Mouse (Mus musculus) kidney, postnatal 0 days (tissue): Measurements from ENCODE around the gene Tlr13. TPM values are rescaled to one million over a fixed set of nuclear protein-coding genes. Genes with fewer than 3 reads are reported as not detected.

ENCODE experiments used
- ATAC-seq: fragments of 200-750 bp; cut with Nextera tagmentation; replicated peaks from 2 replicates; pipeline ENCODE4 v1.8.0; 2017; ENCODE audit warnings: low read depth, moderate number of reproducible peaks, moderate TSS enrichment, moderate library complexity; ENCODE audit not compliant: low FRiP score
- DNase-seq: peaks from one replicate; pipeline ENCODE4 v3.0.0-alpha.2; 2016; ENCODE audit warnings: low spot score
- H3K27ac ChIP-seq: fragments of 300-500 bp; sonication (generic); 2 replicates; pipeline ENCODE4 v1.5.1; 2014; ENCODE audit warnings: mild to moderate bottlenecking
- H3K27me3 ChIP-seq: fragments of 300-500 bp; sonication (generic); 2 replicates; pipeline ENCODE4 v1.6.1; 2014; ENCODE audit warnings: low read length, mixed read lengths; ENCODE audit not compliant: insufficient read depth
- H3K36me3 ChIP-seq: fragments of 300-500 bp; sonication (generic); 2 replicates; pipeline ENCODE4 v1.6.1; 2014; ENCODE audit warnings: low read length, mixed read lengths; ENCODE audit not compliant: insufficient read depth
- H3K4me1 ChIP-seq: fragments of 300-500 bp; sonication (generic); replicated peaks from 2 replicates; pipeline ENCODE4 v1.6.1; 2014; ENCODE audit warnings: antibody characterized with exemption, low read length, mixed read lengths; ENCODE audit not compliant: insufficient read depth
- H3K4me2 ChIP-seq: fragments of 300-500 bp; sonication (generic); 2 replicates; pipeline ENCODE4 v1.6.1; 2014; ENCODE audit warnings: mild to moderate bottlenecking, low read length, moderate library complexity, mixed read lengths
- H3K4me3 ChIP-seq: fragments of 300-500 bp; sonication (generic); replicated peaks from 2 replicates; pipeline ENCODE4 v1.5.1; 2014; ENCODE audit warnings: low read depth, low read length
- H3K9ac ChIP-seq: fragments of 300-500 bp; sonication (generic); 2 replicates; pipeline ENCODE4 v1.6.1; 2014; ENCODE audit warnings: low read depth, low read length
- H3K9me3 ChIP-seq: fragments of 300-500 bp; sonication (generic); replicated peaks from 2 replicates; pipeline ENCODE4 v1.6.1; 2016; ENCODE audit warnings: low read length, inconsistent platforms, mixed read lengths
- CTCF ChIP-seq: IDR thresholded peaks from 2 replicates; pipeline ENCODE4 v1.5.1; 2016; ENCODE audit warnings: antibody characterized with exemption, low read depth, mild to moderate bottlenecking, moderate library complexity
- WGBS: fragments of 180-500 bp; shearing (Covaris S2); extraction: QIAGEN DNeasy Blood & Tissue Kit; methylation state at CpG from one replicate; pipeline ENCODE4 v1.1.7; 2014; 5-methylcytosine and 5-hydroxymethylcytosine counted together
- polyA plus RNA-seq: library from polyadenylated mRNA; unstranded; fragments of >200 nt; fragmentation: Nextera tagmentation; extraction: Ambion mirVana; gene quantifications from 2 replicates; pipeline ENCODE4 v1.2.1, GENCODE M21; 2015

Gene Tlr13
- polyA plus RNA-seq, 1 experiment from 2014 or later: 0.59 TPM

- no peak for DNase-seq
- WGBS: 67% methylated on average over 9 of the region's 9 CpGs
- H3K36me3 ChIP-seq: no peaks in the 10 kb centered on the region
- no peak overlapping the region for H3K4me3 ChIP-seq
- no peak overlapping the region for H3K9ac ChIP-seq
- H3K4me2 ChIP-seq: no peak overlapping the region
- no peaks in the 10 kb centered on the region for H3K9me3 ChIP-seq
- H3K27ac ChIP-seq: no peak overlapping the region
- no peak for TF ChIP-seq CTCF
- no peaks in the 10 kb centered on the region for H3K4me1 ChIP-seq
- no peaks in the 10 kb centered on the region for H3K27me3 ChIP-seq
- no peak for ATAC-seq
Measured at GRCm38 (mm10) chrX:106176331-106176730, 33.3 kb downstream of the Tlr13 start.

DNA sequence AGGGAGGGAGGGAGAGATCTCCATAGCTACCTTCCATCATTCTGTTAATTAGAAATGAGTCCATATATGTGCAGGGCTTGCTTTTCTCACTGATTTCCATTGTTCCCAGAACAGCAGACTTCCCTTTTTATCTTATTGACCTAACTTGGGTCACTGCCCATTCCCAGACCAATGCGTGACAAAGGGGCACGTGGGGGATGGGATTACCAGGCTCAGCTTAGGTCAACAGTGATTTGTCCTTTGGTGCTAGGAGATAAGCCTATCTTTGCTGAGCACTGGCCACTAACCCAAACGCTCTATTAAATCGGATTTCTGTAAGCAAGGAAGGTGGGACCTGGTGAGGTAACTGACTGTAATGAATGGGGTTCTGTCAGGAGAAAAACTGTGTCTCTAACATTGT lies 41.3 kb downstream of the Tlr13 start:
- no peak for ATAC-seq
- H3K9me3 ChIP-seq: no peaks in the 10 kb centered on the region
- H3K4me3 ChIP-seq: no peak overlapping the region
- DNase-seq: no peak
- 54% methylated on average over 4 of the region's 4 CpGs for WGBS
- no peaks in the 10 kb centered on the region for H3K36me3 ChIP-seq
- no peak overlapping the region for H3K9ac ChIP-seq
- no peak overlapping the region for H3K27ac ChIP-seq
- no peaks in the 10 kb centered on the region; the same call in none of the 2 replicates for H3K4me1 ChIP-seq
- no peaks in the 10 kb centered on the region for H3K27me3 ChIP-seq
- no peak overlapping the region for H3K4me2 ChIP-seq
- TF ChIP-seq CTCF: no peak

- 23% methylated on average over 5 of the region's 5 CpGs for WGBS
- Histone ChIP-seq H3K36me3 (no peaks in the 10 kb centered on the region), H3K9me3 (no peaks in the 10 kb centered on the region), H3K4me2 (0 out of 2 replicates have a peak overlapping the region, but pooled peaks have one; percentile 3), H3K27ac (peak overlapping the region; percentile 80), H3K4me3 (no peak overlapping the region), H3K9ac (no peak overlapping the region), H3K4me1 (no peaks in the 10 kb centered on the region; the same call in none of the 2 replicates), H3K27me3 (no peaks in the 10 kb centered on the region)
- TF ChIP-seq CTCF: no peak
- DNase-seq (peak; percentile 89), ATAC-seq (no peak)
Measured at GRCm38 (mm10) chrX:106185706-106186105, 42.7 kb downstream of the Tlr13 start.

GRCm38 (mm10) chrX:106186713-106187649 lies 44.0 kb downstream of the Tlr13 start, which contains the start of gene Pgk1:
Pgk1 (plus strand) TSS chrX:106187100.
- peak within 1 kb of the TSS; percentile 38 for H3K4me3 ChIP-seq
- peak; percentile 14; the same call in 1 of the 2 replicates for TF ChIP-seq CTCF
- no peaks in the 10 kb centered on the region for H3K9me3 ChIP-seq
- H3K9ac ChIP-seq: peak within 1 kb of the TSS; percentile 53
- H3K4me1 ChIP-seq: no peaks in the 10 kb centered on the region; the same call in none of the 2 replicates
- ATAC-seq: peak; percentile 99
- DNase-seq: peak; percentile 94
- no peaks in the 10 kb centered on the region for H3K36me3 ChIP-seq
- peak within 1 kb of the TSS; percentile 62 for H3K4me2 ChIP-seq
- no peaks in the 10 kb centered on the region for H3K27me3 ChIP-seq
- WGBS: 22% methylated on average over 55 of the region's 55 CpGs
- peak within 1 kb of the TSS; percentile 80 for H3K27ac ChIP-seq

GRCm38 (mm10) chrX:106187737-106188136 lies 44.7 kb downstream of the Tlr13 start:
- Histone ChIP-seq H3K9ac (peak overlapping the region; percentile 53), H3K4me1 (no peaks in the 10 kb centered on the region; the same call in none of the 2 replicates), H3K27me3 (no peaks in the 10 kb centered on the region), H3K4me3 (peak overlapping the region; percentile 38), H3K4me2 (peak overlapping the region; percentile 62), H3K27ac (peak overlapping the region; percentile 70), H3K9me3 (no peaks in the 10 kb centered on the region), H3K36me3 (no peaks in the 10 kb centered on the region)
- no peak for TF ChIP-seq CTCF
- ATAC-seq: no peak
- 26% methylated on average over 12 of the region's 12 CpGs for WGBS
- DNase-seq: peak; percentile 29

DNA sequence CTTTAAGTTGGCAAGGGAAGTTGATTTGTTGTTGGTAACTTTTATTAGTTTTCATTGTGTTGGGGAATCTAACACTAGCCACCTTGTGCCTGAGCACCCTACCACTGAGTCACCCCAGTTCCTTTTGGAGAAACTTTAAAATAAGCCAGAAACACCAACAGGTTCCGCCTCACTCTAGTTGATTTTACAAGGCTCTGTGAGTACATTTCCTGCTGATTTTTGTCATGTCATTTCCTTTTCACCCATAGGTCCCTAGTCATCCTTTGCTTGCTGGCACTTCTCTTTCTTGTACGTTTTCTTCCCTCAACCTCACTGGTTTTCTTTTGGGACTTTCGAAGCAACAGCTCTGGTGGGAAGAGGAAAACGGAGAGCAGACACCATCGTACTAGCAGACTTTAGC lies 46.4 kb downstream of the Tlr13 start:
- 58% methylated on average over 5 of the region's 5 CpGs for WGBS
- H3K4me2 ChIP-seq: peak overlapping the region; percentile 62
- no peaks in the 10 kb centered on the region for H3K9me3 ChIP-seq
- no peaks in the 10 kb centered on the region for H3K27me3 ChIP-seq
- ATAC-seq (no peak), DNase-seq (no peak)
- TF ChIP-seq CTCF: no peak
- no peaks in the 10 kb centered on the region; the same call in none of the 2 replicates for H3K4me1 ChIP-seq
- 0 out of 2 replicates have a peak overlapping the region, but pooled peaks have one; percentile 19 for H3K27ac ChIP-seq
- peak overlapping the region; percentile 38; the same call in 1 of the 2 replicates for H3K4me3 ChIP-seq
- H3K36me3 ChIP-seq: no peaks in the 10 kb centered on the region
- H3K9ac ChIP-seq: no peak overlapping the region
